Mouse (Mus musculus): ENCODE measurements around the gene Slc26a1.

DNA sequence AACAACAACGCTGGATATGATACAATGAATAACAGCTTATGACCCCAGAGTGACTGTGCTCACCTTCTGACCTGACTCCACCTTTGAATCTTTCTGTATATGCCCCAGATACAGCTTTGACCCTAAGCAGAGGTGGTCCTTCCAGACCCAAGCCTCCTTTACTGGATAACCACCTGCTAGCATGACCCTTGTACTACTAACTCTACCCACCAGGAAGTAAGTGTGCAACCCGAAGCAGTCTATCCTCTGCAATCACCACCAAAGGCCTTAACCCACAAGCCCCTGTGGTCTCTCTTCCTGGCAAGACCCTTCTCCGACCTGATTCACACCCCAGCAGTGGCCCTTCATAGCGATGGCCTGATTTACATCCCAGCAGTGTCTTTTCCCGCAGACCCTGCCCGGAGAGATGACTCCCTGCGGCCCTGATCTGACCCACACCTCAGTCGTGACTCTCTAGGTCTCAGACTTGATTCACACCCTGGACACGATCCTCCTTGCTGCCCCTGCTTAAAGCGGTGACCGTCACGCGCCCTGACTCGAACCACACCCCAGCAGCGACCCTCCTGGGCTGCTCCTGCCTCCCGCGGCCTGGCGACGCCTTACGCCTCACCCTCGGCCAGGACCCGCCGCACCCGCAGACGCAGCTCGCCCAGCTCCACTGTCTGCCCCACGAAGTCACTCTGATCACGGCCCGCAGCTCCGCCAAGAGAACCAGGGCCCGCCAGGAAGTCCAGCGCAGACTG is 46.3 kb downstream of the Slc26a1 start:
- no peak for TF ChIP-seq CTCF (IDR thresholded peaks at IDR 0.05; ENCODE audit: borderline replicate concordance, insufficient read depth, low read length)
- no peak for TF ChIP-seq POLR2A (IDR thresholded peaks at IDR 0.05; ENCODE audit: low read depth, low read length)

Data from embryonic fibroblast, embryonic 13.5 days (primary cell).